Mouse (Mus musculus): ENCODE measurements around the gene Polr1d.

The Polr1d gene

DNA sequence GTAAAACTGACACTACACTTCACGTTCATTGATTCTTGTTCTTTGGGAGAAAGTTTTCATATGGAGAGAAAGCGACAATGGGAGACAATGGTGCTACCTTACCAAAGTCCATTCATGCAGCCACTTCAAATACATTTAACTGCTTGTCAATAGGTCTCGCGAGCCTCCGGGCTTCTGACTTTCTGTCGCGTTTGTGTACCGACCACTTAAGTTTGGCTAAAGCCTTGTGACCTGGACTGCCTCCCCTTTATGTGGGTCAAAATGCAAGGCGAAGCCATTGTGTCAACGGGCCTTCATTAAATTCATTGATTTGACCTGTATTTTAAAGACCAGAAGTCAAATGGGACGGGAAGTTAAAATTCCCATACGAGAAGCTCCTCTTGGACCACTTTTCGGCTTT, 59.1 kb downstream of the Polr1d start:
- DNase-seq (ENCODE audit: low read depth): no peak

DNA sequence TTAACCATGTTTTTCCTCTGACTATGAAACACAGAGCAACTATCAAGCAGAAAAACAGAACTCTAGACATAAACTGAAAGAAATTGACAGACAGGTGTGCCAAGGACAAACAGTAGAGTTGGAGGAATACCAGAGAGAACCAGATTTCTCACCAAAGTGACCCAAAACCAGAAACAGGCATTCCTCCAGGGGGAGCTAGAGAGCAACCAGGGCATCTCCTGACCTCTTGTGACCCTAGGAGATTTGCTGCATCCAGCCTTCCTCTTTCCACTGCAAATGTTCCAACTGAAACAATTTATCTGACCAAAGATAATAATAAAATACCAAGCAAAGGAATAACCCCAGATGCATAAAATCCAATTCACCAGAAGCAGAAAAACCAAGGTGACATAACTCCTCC, 70.5 kb downstream of the Polr1d start:
- DNase-seq (ENCODE audit: low read depth): peak; percentile 20

DNA sequence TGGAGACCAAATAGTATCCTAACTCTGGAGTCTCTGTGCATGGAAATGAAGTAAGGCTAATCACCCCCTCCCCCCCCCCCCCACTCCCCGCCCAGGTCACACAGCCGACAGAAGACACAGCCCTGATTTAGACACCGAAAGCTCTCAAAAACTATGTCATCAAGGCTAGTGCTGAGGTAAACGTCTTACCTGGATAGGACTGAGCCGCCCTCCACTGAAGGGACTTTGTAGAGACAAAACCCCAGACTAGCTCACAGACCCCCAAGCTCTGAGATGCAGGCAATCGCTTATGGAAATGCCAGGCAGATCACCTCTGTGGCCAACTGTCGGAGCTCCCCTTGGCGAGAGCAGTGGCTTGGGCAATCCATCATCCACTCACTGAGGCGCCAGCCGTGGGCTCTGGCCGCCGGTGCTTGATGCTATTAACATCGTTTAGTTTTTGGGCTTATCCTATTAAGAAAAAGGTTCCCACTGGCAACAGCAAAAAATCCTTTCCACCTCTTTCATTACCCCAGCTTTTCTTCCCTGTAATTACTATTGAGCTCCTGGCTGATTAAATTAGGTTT, 78.0 kb downstream of the Polr1d start:
- DNase-seq (ENCODE audit: low read depth): no peak

DNA sequence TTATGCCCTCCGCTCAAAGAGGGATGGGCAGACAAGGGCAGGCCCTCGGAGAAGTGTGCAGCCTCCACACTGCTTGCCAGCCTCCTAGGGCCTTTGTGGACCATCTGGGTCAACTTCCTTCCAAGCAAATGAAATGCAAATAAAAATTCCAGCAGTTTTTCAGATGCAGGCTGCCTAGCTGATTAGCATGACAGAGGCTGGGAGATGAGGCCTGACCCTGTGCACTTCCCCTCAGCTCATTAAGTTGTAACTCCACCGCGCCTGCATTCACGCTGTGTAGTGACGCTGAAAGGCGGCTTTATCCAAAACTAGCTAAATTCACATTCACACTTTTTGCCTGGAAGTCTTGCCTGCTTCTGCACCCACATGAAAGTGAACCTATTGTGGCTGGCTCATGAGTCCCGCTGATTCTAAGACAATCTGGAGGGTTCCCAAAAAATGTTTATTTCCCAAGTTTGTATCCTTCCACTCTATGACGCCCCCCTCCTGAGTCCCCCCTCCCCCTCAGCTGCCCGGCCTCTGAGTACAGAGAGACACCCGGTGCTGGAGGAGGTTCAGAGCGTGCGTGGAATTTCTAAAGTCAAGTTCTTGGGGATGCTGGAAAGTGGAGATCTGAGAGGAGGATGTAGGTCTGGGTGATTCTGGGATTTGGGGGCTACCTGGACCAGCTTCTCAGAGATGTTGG, 78.7 kb downstream of the Polr1d start:
- no peak for DNase-seq (ENCODE audit: low read depth)

DNA sequence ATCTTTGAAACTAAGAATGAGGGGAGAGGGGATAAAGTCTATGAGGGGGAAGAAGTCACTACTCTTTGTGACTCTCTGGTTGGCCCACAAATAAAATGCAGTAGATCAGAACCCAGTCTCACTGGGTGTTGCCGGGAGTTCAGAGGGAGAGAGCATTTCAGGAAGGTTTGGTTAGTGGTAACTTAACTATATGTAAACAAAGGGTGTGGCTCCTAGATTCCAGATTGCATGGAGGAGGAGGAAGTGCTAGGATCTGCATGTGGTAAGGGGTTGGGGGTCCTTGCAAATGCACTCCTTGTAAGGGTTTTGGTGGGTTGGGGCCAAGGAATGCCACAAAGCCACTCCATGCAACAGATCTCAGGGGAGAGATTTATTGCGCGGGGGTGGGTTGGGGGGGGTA, 79.5 kb downstream of the Polr1d start:
- no peak for DNase-seq (ENCODE audit: low read depth)

DNA sequence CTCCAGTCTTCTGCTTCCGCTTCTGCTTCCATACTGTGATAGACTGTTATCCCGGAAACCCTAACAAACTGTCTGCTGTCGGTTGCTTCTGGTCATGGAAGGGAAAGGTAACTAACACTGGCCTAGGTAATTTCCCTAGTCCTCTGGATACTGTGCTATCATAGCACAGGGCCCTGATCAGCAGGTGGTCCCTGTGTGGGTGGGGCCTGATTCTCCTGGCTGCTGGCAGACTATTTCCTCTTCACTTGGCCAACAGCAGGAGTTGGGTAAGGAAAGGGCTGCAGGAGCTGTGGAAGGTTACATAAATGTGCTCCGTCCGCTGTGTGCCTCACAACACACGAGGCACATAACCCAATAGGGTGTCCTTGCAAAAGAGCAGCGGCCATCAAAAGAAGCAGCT, 80.6 kb downstream of the Polr1d start:
- DNase-seq (ENCODE audit: low read depth): no peak

DNA sequence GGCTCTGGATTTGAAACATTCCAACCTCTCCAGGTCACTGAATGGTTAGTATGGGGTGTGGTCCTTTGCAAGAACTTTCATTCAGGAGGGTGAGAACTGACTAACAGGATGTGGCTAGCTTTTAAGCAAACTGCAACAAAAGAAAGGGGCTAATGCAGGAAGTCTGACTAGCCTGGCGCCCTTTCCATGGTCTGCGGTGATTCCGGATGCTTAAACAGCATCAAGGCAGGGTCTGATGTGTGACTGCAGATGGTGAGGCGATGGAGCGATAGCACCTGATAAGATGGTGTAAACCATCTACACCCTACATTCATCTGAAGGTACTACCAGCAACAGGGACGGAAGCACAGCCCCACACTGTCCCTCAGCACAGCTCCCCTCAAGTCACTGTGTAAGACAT, 82.5 kb downstream of the Polr1d start:
- DNase-seq (ENCODE audit: low read depth): peak; percentile 95

DNA sequence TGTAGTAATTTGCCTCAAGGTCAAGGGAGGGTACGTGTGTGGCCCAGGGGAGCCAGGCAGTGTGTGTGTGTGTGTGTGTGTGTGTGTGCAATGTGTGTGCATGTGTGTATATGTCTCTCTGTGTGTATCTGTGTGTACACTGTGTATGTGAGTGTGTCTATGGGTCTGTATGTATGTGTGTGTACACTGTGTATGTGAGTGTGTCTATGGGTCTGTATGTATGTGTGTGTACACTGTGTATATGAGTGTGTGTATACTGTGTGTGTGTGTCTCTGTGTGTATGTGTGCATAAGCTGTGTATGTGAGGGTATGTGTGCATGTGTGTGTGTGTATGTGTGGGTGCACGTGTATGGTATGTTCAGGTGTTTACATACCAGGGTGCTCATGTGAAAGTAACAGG, 82.9 kb downstream of the Polr1d start:
- DNase-seq (ENCODE audit: low read depth): no peak

Measured in 416B (cell line).